Mouse (Mus musculus) G1E (cell line): ENCODE results near the gene Hap1. TPM values are rescaled to one million over a fixed set of nuclear protein-coding genes. Genes with fewer than 3 reads are reported as not detected.

Source experiments
- ATAC-seq: 2 replicates; pipeline ENCODE4 v1.8.0; 2016; ENCODE audit warnings: mild to moderate bottlenecking; ENCODE audit not compliant: insufficient number of reproducible peaks, poor library complexity, low FRiP score, severe bottlenecking; ENCODE audit errors: extremely low read depth
- DNase-seq: peaks from one replicate; pipeline ENCODE4 v3.0.0; 2012; ENCODE audit warnings: low spot score
- H3K27me3 ChIP-seq: 2 replicates; pipeline ENCODE4 v1.6.1; 2012; ENCODE audit warnings: mild to moderate bottlenecking, low read length, inconsistent platforms; ENCODE audit not compliant: insufficient read depth
- H3K36me3 ChIP-seq: replicated peaks from 2 replicates; pipeline ENCODE3; 2012; ENCODE audit warnings: mild to moderate bottlenecking, inconsistent platforms
- H3K4me1 ChIP-seq: 2 replicates; pipeline ENCODE4 v1.6.1; 2012; ENCODE audit warnings: low read depth, low read length, inconsistent platforms, mixed read lengths; ENCODE audit not compliant: insufficient read depth
- H3K4me3 ChIP-seq: 2 replicates; pipeline ENCODE4 v1.5.1; 2012; ENCODE audit warnings: low read depth, mild to moderate bottlenecking, inconsistent platforms, low read length, moderate library complexity, mixed read lengths
- H3K9me3 ChIP-seq: replicated peaks from 2 replicates; pipeline ENCODE4 v1.6.1; 2012; ENCODE audit warnings: inconsistent platforms
- CTCF ChIP-seq: IDR thresholded peaks from 2 replicates; pipeline ENCODE4 v1.5.1; 2012; ENCODE audit warnings: low read depth, low read length, inconsistent platforms, mixed read lengths
- GATA1 ChIP-seq: IDR thresholded peaks from 2 replicates; pipeline ENCODE4 v1.6.1; 2012; ENCODE audit warnings: borderline replicate concordance, low read length, inconsistent platforms, mixed read lengths
- GATA2 ChIP-seq: IDR thresholded peaks from 2 replicates; pipeline ENCODE4 v1.6.1; 2012; ENCODE audit warnings: low read depth, low read length, inconsistent platforms, borderline replicate concordance
- POLR2AphosphoS5 ChIP-seq: IDR thresholded peaks from 2 replicates; pipeline ENCODE4 v1.6.1; 2012; ENCODE audit warnings: low read depth, low read length, inconsistent platforms; ENCODE audit not compliant: insufficient replicate concordance
- TAL1 ChIP-seq: conservative IDR thresholded peaks from 2 replicates; pipeline ENCODE4 v1.6.1; 2012; ENCODE audit warnings: low read depth, low read length, inconsistent platforms, mixed read lengths
- polyA plus RNA-seq: library from polyadenylated mRNA; stranded (reverse); fragments of >175 nt; gene quantifications from 2 replicates; pipeline ENCODE4 v1.2.3, GENCODE M21; 2012
- total RNA-seq, 2 experiments: library from RNA; stranded (forward) in 1 of 2; stranded (reverse) in 1 of 2; fragments of 200-1000 nt in 1 of 2; fragments of >200 nt in 1 of 2; fragmentation: Nextera tagmentation in 1 of 2; gene quantifications; 2 replicates each; pipeline ENCODE4 v1.2.3; 2014 to 2017

Hap1 gene
- total and polyA plus RNA-seq, 3 experiments: 0.05 TPM; not detected in 2

DNA sequence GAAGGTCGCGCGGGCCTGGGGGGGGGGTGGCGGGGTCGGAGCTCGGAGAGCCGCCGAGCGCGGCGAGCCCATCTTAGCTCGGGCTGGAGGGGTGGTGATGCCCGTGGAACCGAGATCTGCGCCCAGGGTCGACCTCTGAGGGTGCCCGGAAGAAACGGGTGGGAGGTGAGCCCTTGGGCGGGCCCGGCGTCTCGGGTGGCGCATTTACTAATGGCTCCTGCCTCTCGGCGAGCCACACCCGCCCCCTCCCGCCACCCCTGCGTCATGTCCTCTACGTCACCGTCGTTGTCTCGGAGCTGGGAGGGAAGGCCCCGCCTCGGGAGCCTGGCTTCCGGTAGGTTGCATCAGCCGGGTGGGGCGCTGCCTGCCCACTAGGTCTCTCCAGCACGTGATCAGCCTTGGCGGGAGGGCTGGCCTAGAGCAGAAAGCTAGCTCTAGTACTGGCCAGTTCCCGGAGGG is 35.7 kb downstream of the Hap1 start:
- Histone ChIP-seq H3K27me3 (0 out of 2 replicates have a peak, but pooled peaks cover 3% of the 10 kb centered on the region), H3K9me3 (no peaks in the 10 kb centered on the region), H3K36me3 (peaks cover 23% of the 10 kb centered on the region), H3K4me1 (peaks cover 34% of the 10 kb centered on the region), H3K4me3 (peak overlapping the region; percentile 82)
- ATAC-seq: peak; percentile 84
- TF ChIP-seq GATA1 (no peak), GATA2 (no peak), TAL1 (no peak), POLR2AphosphoS5 (peak; percentile 66; the same call in 1 of the 2 replicates)
- peak; percentile 94 for DNase-seq

DNA sequence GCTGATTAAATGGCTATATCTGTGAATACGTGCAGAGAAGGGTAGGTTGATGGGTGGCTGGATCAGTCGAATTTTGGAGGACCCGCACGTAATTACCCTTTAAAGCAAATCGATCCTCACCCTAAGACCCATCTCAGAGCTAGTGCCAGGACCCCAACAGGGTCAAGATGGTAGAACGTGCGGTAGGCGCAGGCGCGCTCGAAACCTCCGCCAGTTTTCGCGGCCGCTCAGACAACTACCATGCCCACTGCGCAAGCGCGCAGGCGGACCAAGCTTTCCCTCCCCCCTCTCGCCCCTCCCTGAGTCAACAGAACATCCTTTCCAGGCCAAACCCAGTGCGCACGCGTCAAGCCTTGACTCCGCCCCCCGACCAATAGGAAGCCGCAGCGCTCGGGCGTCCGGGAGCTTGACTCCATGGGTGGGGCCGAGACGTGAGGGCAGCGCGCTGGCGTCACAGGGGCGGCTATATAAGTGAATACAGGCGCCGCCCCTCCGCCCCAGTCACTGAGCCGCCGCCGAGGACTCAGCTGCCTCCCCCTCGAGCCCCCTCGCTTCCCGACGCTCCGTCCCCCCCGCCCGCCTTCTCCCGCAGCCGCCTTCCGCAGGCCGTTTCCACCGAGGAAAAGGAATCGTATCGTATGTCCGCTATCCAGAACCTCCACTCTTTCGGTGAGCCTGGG is 36.3 kb downstream of the Hap1 start, which contains the start of gene Eif1:
TSS of gene Eif1 (plus strand) at position 394 of the 680 bp plus-strand sequence.
- H3K9me3 ChIP-seq: no peaks in the 10 kb centered on the region
- H3K36me3 ChIP-seq: peaks cover 21% of the 10 kb centered on the region
- H3K4me3 ChIP-seq: peak within 1 kb of the TSS; percentile 82
- peaks cover 34% of the 10 kb centered on the region for H3K4me1 ChIP-seq
- no peak for TF ChIP-seq GATA1
- TF ChIP-seq GATA2: no peak
- no peak for TF ChIP-seq CTCF
- no peak for TF ChIP-seq POLR2AphosphoS5
- no peak for TF ChIP-seq TAL1
- H3K27me3 ChIP-seq: 0 out of 2 replicates have a peak, but pooled peaks cover 3% of the 10 kb centered on the region
- peak; percentile 95 for DNase-seq
- peak; percentile 90 for ATAC-seq

DNA sequence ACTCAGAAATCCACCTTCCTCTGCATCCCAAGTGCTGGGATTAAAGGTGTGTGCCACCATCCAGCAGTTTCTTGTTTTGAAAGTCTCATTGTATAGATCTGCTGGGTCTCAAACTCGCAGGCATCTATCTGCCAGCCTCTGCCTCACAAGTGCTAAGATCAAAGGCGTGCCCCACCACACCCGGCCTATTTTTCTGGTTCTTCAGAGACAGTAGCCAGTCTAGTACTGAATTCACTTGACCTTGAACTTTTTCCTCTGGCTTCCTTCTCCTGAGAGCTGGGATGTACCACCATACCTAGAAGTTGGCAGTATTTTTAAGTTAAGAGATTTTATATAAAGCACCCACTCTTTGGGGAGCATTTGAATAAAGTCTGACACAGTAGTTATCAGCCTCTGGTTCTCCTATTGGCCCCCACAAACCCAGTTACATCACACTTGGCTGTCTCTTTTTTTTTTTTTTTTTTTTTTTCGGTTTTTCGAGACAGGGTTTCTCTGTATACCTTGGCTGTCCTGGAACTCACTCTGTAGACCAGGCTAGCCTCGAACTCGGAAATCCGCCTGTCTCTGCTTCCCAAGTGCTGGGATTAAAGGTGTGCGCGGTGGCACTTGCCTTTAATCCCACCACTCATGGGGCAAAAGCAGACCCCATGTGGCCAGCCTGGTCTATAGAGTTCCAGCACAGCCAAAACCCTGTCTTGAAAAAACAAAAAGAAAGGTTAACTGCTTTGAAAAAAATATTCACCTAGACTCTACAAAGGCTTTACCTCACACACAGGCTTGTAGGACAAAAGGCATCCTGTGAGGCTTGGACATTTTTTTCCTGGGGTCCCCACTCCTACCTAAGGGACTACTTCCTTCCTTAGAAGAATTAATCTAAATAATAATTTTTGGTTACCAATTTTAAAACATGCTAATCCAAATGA is 37.1 kb downstream of the Hap1 start:
- ATAC-seq: no peak

DNA sequence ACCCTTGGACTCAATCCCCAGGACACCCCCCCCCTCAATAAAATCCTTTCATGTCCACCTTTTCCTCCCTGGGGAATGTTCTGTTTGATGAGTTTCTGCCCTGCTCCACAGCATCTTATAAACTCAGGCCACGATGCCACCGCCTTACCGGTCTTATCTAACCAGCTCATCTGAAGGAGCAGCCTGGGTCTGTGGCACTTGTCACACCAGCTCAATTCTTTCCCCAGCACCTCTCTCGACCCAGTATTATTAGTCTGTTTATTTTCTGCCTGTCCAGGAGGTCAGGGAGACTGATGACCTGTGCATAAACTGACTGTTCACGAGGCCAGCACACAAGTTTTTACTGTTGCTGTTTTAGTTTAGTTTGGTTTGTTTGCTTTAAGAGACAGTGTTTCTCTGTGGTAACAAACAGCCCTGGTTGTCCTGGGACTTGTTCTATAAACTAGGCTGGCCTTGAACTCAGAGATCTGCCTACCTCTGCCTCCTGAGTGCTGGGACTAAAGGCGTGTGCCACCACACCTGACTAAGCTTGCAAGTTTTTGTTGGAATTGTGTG is 38.0 kb downstream of the Hap1 start:
- no peak for ATAC-seq
- no peak overlapping the region for H3K4me3 ChIP-seq
- no peak for DNase-seq
- H3K4me1 ChIP-seq: peaks cover 34% of the 10 kb centered on the region
- H3K9me3 ChIP-seq: no peaks in the 10 kb centered on the region
- H3K27me3 ChIP-seq: peaks cover 10% of the 10 kb centered on the region; the same call in 1 of the 2 replicates
- H3K36me3 ChIP-seq: peaks cover 21% of the 10 kb centered on the region
- TF ChIP-seq GATA2 (0 out of 2 replicates have a peak, but pooled peaks have one; percentile 41), CTCF (no peak)

More for the DNA sequence above, 37.1 kb downstream of the Hap1 start:
- no peak for DNase-seq
- peak overlapping the region; percentile 82; the same call in 1 of the 2 replicates for H3K4me3 ChIP-seq
- peaks cover 21% of the 10 kb centered on the region for H3K36me3 ChIP-seq
- peaks cover 34% of the 10 kb centered on the region for H3K4me1 ChIP-seq
- H3K9me3 ChIP-seq: no peaks in the 10 kb centered on the region
- peaks cover 4% of the 10 kb centered on the region; the same call in 1 of the 2 replicates for H3K27me3 ChIP-seq
- TF ChIP-seq GATA1 (no peak), GATA2 (no peak), POLR2AphosphoS5 (no peak), TAL1 (no peak), CTCF (no peak)

GRCm38 (mm10) chr11:100315439-100315838 is 40.5 kb downstream of the Hap1 start:
- Histone ChIP-seq H3K4me3 (no peak overlapping the region), H3K9me3 (no peaks in the 10 kb centered on the region), H3K4me1 (peaks cover 24% of the 10 kb centered on the region), H3K27me3 (peaks cover 26% of the 10 kb centered on the region), H3K36me3 (peaks cover 2% of the 10 kb centered on the region)
- ATAC-seq (no peak), DNase-seq (no peak)
- TF ChIP-seq CTCF (no peak), GATA1 (no peak), GATA2 (no peak), POLR2AphosphoS5 (no peak), TAL1 (no peak)

DNA sequence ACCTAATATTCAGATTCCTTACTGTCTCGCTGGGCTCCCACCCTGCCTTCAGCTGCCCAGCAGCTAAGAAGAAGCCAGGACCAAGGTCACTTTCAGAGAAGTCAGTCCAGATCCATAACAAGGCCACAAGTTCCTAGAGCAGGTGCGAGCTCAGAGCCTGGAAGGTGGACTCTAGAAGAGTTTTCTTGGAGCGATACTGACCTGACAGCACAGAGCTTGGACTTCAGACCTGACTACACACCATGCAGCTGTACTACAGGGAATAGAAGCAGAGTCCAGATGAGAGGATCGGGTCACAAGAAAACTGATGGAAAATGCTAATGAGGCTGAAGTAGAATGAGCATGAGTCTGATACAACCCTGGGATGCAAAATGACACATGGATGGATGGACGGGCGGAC is 42.5 kb downstream of the Hap1 start:
- H3K4me1 ChIP-seq: peaks cover 17% of the 10 kb centered on the region
- peaks cover 31% of the 10 kb centered on the region for H3K27me3 ChIP-seq
- H3K4me3 ChIP-seq: no peak overlapping the region
- DNase-seq: no peak
- TF ChIP-seq POLR2AphosphoS5: no peak
- TF ChIP-seq GATA1: no peak
- no peak for TF ChIP-seq TAL1
- TF ChIP-seq GATA2: no peak
- no peak for TF ChIP-seq CTCF
- no peaks in the 10 kb centered on the region for H3K36me3 ChIP-seq
- no peak for ATAC-seq
- H3K9me3 ChIP-seq: no peaks in the 10 kb centered on the region
